Mouse (Mus musculus) T-cell, adult 66 days (primary cell): ENCODE data around the gene Gm11564. TPM values are rescaled to one million over a fixed set of nuclear protein-coding genes. Genes with fewer than 3 reads are reported as not detected.

Experiments
- total RNA-seq, 2 experiments: library from RNA; stranded (reverse); gene quantifications; 3 replicates in 1 of 2; 4 replicates in 1 of 2; pipeline ENCODE4 v1.2.4; 2023

Gene Gm11564
- not detected for total RNA-seq

GRCm38 (mm10) chr11:99815566-99815965 is at the start of gene Gm11564:
Gene Gm11564, minus strand, starts transcription at chr11:99815666.

GRCm38 (mm10) chr11:99864176-99864575 is 48.7 kb upstream of the Gm11564 start, which contains the start of gene Gm11559:
Gene Gm11559, plus strand, starts transcription at chr11:99864476.

GRCm38 (mm10) chr11:99857617-99858016 is 42.2 kb upstream of the Gm11564 start, which contains the start of gene Gm11568:
Gene Gm11568, plus strand, starts transcription at chr11:99857917.

GRCm38 (mm10) chr11:99851508-99851907 is 36.0 kb upstream of the Gm11564 start, which contains the start of gene Krtap4-16:
Gene Krtap4-16, minus strand, starts transcription at chr11:99851608.

GRCm38 (mm10) chr11:99837966-99838365 is 22.5 kb upstream of the Gm11564 start, which contains the start of gene 2300003K06Rik:
Gene 2300003K06Rik, minus strand, starts transcription at chr11:99838066.

GRCm38 (mm10) chr11:99809792-99810191 is 5.7 kb downstream of the Gm11564 start, which contains the start of gene Krtap4-13:
Gene Krtap4-13, minus strand, starts transcription at chr11:99809892.

GRCm38 (mm10) chr11:99804346-99804745 is 11.1 kb downstream of the Gm11564 start, which contains the start of gene Gm11554:
Gene Gm11554, minus strand, starts transcription at chr11:99804446.

GRCm38 (mm10) chr11:99798832-99799231 is 16.6 kb downstream of the Gm11564 start, which contains the start of gene Gm11569:
Gene Gm11569, minus strand, starts transcription at chr11:99798932.

GRCm38 (mm10) chr11:99793367-99793766 is 22.1 kb downstream of the Gm11564 start, which contains the start of gene Gm11596:
Gene Gm11596, minus strand, starts transcription at chr11:99793467.

GRCm38 (mm10) chr11:99784900-99785299 is 30.6 kb downstream of the Gm11564 start, which contains the start of gene Krtap4-9:
Gene Krtap4-9, plus strand, starts transcription at chr11:99785200.

GRCm38 (mm10) chr11:99780604-99781003 is 34.9 kb downstream of the Gm11564 start, which contains the start of gene Krtap4-8:
Gene Krtap4-8, minus strand, starts transcription at chr11:99780704.

GRCm38 (mm10) chr11:99772813-99773212 is 42.7 kb downstream of the Gm11564 start, which contains the start of gene Gm11595:
Gene Gm11595, minus strand, starts transcription at chr11:99772913.

Other genes starting within 250 kb of the Gm11564 start
- not detected for gene Krtap3-1, start 249.0 kb downstream of the Gm11564 start, total RNA-seq
- not detected for gene Krtap1-5, start 234.7 kb downstream of the Gm11564 start, total RNA-seq
- gene Krtap1-4, start 232.0 kb downstream of the Gm11564 start, total RNA-seq: not detected
- gene Krtap1-3, start 224.3 kb downstream of the Gm11564 start, total RNA-seq: not detected
- not detected for gene Krtap9-3, start 217.6 kb downstream of the Gm11564 start, total RNA-seq
- not detected for gene Gm11938, start 212.4 kb downstream of the Gm11564 start, total RNA-seq
- not detected for gene Gm11937, start 205.5 kb downstream of the Gm11564 start, total RNA-seq
- gene Krtap2-4, start 200.8 kb downstream of the Gm11564 start, total RNA-seq: not detected
- gene Gm11562, start 195.2 kb downstream of the Gm11564 start, total RNA-seq: not detected
- not detected for gene Krtap4-1, start 187.4 kb downstream of the Gm11564 start, total RNA-seq
- gene Krtap4-2, start 180.6 kb downstream of the Gm11564 start, total RNA-seq: not detected
- gene Krtap4-7, start 171.6 kb downstream of the Gm11564 start, total RNA-seq: not detected
- gene Gm11555, start 165.4 kb downstream of the Gm11564 start, total RNA-seq: not detected
- not detected for gene Gm11563, start 156.7 kb downstream of the Gm11564 start, total RNA-seq
- gene Krtap4-6, start 149.7 kb downstream of the Gm11564 start, total RNA-seq: not detected
- gene Gm14190, start 124.9 kb downstream of the Gm11564 start, total RNA-seq: not detected
- not detected for gene Gm14180, start 81.4 kb downstream of the Gm11564 start, total RNA-seq
- gene Gm11595, start 42.8 kb downstream of the Gm11564 start, total RNA-seq: not detected
- not detected for gene Krtap4-8, start 35.0 kb downstream of the Gm11564 start, total RNA-seq
- not detected for gene Krtap4-9, start 30.5 kb downstream of the Gm11564 start, total RNA-seq
- not detected for gene Gm11596, start 22.2 kb downstream of the Gm11564 start, total RNA-seq
- not detected for gene Gm11569, start 16.7 kb downstream of the Gm11564 start, total RNA-seq
- gene Gm11554, start 11.2 kb downstream of the Gm11564 start, total RNA-seq: not detected
- not detected for gene Krtap4-13, start 5.8 kb downstream of the Gm11564 start, total RNA-seq
- gene 2300003K06Rik, start 22.4 kb upstream of the Gm11564 start, total RNA-seq: not detected
- not detected for gene Krtap4-16, start 35.9 kb upstream of the Gm11564 start, total RNA-seq
- not detected for gene Gm11568, start 42.3 kb upstream of the Gm11564 start, total RNA-seq
- gene Gm11559, start 48.8 kb upstream of the Gm11564 start, total RNA-seq: not detected
- gene Krtap9-1, start 57.7 kb upstream of the Gm11564 start, total RNA-seq: not detected
- not detected for gene Gm11567, start 63.5 kb upstream of the Gm11564 start, total RNA-seq
- gene Krtap31-1, start 92.3 kb upstream of the Gm11564 start, total RNA-seq: not detected
- not detected for gene Gm11565, start 99.1 kb upstream of the Gm11564 start, total RNA-seq
- not detected for gene Krtap31-2, start 120.6 kb upstream of the Gm11564 start, total RNA-seq
- gene Krtap9-5, start 132.8 kb upstream of the Gm11564 start, total RNA-seq: not detected
- gene Krtap29-1, start 163.4 kb upstream of the Gm11564 start, total RNA-seq: not detected
- gene Krtap16-1, start 170.9 kb upstream of the Gm11564 start, total RNA-seq: not detected
- gene Krtap17-1, start 178.3 kb upstream of the Gm11564 start, total RNA-seq: not detected
- gene Krt33a, start 200.5 kb upstream of the Gm11564 start, total RNA-seq: not detected
- gene Krt33b, start 214.2 kb upstream of the Gm11564 start, total RNA-seq: not detected
- not detected for gene Krt34, start 225.9 kb upstream of the Gm11564 start, total RNA-seq
- not detected for gene Krt31, start 234.9 kb upstream of the Gm11564 start, total RNA-seq